Mouse (Mus musculus): ENCODE measurements at regions not wholly inside any gene's neighbourhood (a gene's known extent, or its start where the extent isn't known, plus 50 kb on each side); places are given as distances from the start of the nearest gene placed in this dataset.

DNA sequence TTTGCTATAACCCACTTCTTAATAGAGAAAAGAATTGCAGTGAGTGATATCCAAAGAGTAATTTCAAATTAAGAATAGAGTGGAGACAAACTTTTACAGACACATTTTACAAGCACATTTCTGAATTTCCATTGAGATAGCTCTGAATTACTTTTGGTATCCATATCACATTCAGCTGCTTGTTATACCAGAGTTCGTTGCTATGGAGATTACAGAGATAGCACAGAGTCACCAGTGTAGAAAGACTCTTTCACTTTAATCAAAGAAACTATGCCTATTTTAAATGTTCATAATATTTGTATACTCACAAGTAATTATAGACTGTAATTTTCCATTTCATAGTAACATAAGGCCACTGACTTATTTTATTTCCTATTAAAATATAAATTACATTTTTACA is 52.7 kb upstream of the Slc13a1 start:
- 72% methylated on average over 1 of the region's 1 CpGs for WGBS
- no peak for ATAC-seq (ENCODE audit: insufficient read depth, low FRiP score)
- H3K4me1 ChIP-seq (ENCODE audit: control insufficient read depth, insufficient read depth, low read length) = no peaks in the 10 kb centered on the region
- H3K36me3 ChIP-seq (ENCODE audit: control insufficient read depth, insufficient read depth, low read length) = no peaks in the 10 kb centered on the region
- H3K4me2 ChIP-seq (ENCODE audit: low read depth, low read length) = no peak overlapping the region
- H3K9ac ChIP-seq (ENCODE audit: low read length) = no peak overlapping the region
- H3K27ac ChIP-seq (ENCODE audit: low read length) = no peak overlapping the region
- H3K9me3 ChIP-seq (replicated peaks; ENCODE audit: control insufficient read depth, low read length) = no peaks in the 10 kb centered on the region
- H3K27me3 ChIP-seq (ENCODE audit: control insufficient read depth, insufficient read depth, low read length) = no peaks in the 10 kb centered on the region
- H3K4me3 ChIP-seq (replicated peaks; ENCODE audit: low read length) = no peak overlapping the region

DNA sequence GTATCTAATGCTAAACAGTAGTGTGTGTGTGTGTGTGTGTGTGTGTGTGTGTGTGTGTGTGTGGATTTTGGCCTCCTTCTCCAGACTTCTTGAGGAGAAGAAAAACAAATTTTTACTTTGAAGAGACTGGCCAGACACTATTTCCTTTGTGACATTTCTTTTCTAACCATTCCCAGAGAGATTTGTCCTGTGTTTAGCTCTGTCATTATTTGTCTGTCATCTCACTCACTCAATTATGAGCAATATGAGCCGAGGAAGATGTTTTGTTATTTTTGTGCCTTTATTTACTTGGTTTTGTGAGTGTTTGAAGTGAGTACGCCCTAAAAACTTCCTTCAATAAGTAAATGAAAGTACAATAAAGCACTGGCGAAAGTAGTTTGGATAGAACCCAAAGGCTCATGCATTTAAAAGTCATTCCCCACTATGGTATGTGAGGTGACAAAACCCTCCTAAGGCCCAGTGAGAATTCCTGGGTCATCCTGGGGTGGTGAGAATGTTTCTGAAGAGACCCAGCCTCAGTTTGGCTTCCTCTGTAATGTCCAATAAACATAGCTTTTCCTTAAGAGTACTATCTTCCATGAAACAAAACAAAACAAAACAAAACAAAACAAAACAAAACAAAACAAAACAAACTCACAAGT is 52.1 kb upstream of the Slc13a1 start:
- Histone ChIP-seq H3K27ac (ENCODE audit: low read length) (no peak overlapping the region), H3K4me2 (ENCODE audit: low read depth, low read length) (no peak overlapping the region), H3K9ac (ENCODE audit: low read length) (no peak overlapping the region), H3K27me3 (ENCODE audit: control insufficient read depth, insufficient read depth, low read length) (no peaks in the 10 kb centered on the region), H3K9me3 (replicated peaks; ENCODE audit: control insufficient read depth, low read length) (no peaks in the 10 kb centered on the region), H3K4me3 (replicated peaks; ENCODE audit: low read length) (no peak overlapping the region), H3K4me1 (ENCODE audit: control insufficient read depth, insufficient read depth, low read length) (no peaks in the 10 kb centered on the region), H3K36me3 (ENCODE audit: control insufficient read depth, insufficient read depth, low read length) (no peaks in the 10 kb centered on the region)
- no peak for ATAC-seq (ENCODE audit: insufficient read depth, low FRiP score)
- 62% methylated on average over 3 of the region's 3 CpGs for WGBS

Measured in stomach, embryonic 16.5 days (tissue).